Mouse (Mus musculus) C2C12 (cell line): ENCODE results near the gene Galntl6.

Experiments used
- CTCF ChIP-seq: IDR thresholded peaks from one replicate; pipeline ENCODE4 v1.5.1; 2011; ENCODE audit not compliant: control insufficient read depth, insufficient read depth, insufficient read length
- USF1 ChIP-seq: IDR thresholded peaks from one replicate; pipeline ENCODE4 v1.6.1; 2011; ENCODE audit warnings: low read depth, mild to moderate bottlenecking, control low read depth, moderate library complexity

GRCm38 (mm10) chr8:57743636-57744035 lies 1168.8 kb downstream of the Galntl6 start:
- TF ChIP-seq CTCF (no peak), USF1 (no peak)
